Mouse (Mus musculus) lung, adult 18-20 months (tissue): ENCODE data around the gene Mtr.
A peak's percentile ranks its signal among the peaks of the same experiment; 100 is the strongest.

Experiments
- DNase-seq, 2 experiments: peaks; one replicate each; pipeline ENCODE4 v3.0.0; 2022; ENCODE audit warnings: mixed read lengths in 2 of 2

Gene Mtr

GRCm38 (mm10) chr13:12232141-12232540, 25.8 kb downstream of the Mtr start:
- DNase-seq: no peak

DNA sequence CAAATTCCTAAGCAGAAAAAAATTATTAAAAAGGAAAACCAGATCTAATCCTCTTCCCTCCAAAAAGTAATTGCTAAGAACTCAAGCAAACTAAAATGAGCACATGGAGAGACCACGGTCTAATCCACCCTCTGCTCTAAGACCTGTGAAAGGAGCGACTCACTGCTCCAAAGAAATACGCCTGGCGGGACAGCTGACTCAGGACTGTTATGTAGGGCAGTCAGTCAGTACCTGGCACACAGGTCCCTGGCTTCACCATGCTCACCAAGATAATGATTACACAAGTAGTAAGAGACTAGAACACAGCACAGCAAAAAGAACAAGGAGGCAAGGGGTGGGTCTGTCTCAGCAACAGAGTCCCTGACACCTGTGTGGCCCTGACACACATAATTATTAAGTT, 29.7 kb downstream of the Mtr start:
- no peak for DNase-seq

DNA sequence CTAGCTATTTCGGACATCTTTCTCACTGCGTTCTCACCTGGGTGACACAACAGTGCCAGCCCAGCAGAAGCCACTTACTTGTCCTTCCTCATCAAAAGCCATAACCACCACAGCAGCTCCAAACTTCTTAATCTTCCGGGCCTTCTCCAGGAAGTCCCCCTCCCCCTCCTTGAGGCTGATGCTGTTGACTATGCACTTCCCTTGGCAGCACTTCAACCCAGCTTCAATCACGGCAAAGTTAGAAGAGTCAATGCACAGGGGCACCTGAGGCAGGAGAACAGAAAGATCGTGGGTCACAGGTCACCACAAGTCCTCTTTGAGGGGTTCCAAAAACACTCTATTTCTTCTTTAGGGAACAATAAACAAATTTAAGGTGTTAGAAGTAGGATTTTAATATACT, 30.3 kb downstream of the Mtr start:
- DNase-seq: peak in 1 of 2 experiments; percentile 4

- DNase-seq: no peak
Observed at GRCm38 (mm10) chr13:12218603-12219002, 39.3 kb downstream of the Mtr start.

DNA sequence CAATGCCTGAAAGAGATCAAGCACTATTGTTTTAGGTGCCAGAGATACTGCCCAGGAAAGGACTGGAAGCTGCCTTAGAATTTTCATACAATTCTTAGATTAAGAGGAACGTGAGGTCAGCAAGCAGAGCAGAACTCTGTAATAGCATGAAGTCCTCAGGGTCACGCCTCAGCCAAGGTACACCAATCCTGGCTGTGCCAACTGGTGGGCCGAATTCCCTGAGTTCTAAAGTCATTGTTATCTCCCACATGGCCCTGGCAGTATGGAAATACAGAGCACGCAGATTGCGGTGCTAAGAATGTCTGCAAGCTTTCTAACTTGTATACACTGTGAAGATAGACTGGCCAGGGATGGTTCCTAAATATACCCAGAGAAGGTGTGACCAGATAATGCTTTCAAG, 43.0 kb downstream of the Mtr start:
- DNase-seq: no peak

DNA sequence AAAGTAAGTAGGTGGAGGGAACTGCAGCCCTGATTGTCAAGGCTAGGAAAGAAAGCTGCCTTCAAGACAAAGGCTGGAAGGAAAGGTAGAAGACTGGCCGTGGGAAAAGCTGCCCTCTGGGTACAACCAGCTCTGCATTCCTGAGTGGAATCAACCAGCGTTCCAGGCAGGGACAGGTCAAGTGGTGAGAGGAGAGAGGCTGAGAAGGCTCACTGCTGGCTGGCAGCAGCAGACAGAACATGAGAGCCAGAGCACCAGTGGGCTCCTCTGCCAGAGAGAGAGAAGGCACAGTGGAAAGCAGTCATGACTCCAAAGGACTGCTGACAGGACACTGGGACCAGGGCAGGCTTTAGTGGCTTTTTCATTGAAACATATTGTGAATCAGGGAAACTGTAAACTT, 46.9 kb downstream of the Mtr start:
- no peak for DNase-seq

- DNase-seq: peak; percentile 27 to 45
Observed at GRCm38 (mm10) chr13:12210023-12210762, 47.7 kb downstream of the Mtr start.

GRCm38 (mm10) chr13:12200372-12200771, 57.5 kb downstream of the Mtr start:
- no peak for DNase-seq

DNA sequence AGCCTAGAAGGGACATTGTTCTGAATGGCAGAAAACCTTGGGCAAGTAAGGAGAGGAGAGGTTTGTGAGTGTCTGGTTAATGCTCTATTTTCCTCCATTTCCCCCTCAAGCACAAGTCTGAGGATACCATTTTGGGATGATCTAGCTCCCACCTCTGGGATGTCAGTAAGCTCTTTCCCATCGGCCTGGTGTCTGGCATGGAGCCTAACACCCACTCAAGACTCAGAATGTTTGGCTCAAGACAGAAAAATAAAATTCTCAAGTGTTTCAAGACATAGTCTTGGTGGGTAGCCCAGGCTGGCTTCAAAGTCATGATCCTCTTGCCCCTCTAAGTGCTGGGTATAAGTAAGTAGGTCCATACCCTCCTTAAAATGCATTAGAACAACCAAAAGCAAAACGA, 59.4 kb downstream of the Mtr start:
- DNase-seq: no peak

DNA sequence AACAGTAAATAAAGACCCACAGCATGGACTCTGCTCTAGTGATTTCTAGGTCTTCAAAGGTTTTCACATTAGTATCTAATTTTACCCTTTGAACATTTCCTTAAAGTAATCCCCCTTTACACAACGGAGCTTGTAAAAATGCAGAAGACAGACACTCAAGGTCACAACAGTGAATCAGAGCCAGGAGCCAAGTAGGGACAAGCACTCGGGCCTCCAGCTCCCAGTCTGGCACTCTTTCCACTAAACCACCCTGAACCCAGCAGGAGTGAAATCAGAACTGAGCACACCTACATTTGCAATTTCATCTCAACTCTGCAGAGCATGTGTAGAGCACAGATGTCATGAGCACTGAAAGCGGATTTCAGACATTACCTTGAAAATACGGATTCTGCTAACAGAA, 61.1 kb downstream of the Mtr start:
- no peak for DNase-seq

- no peak for DNase-seq
Observed at GRCm38 (mm10) chr13:12196012-12196411, 61.9 kb downstream of the Mtr start.

DNA sequence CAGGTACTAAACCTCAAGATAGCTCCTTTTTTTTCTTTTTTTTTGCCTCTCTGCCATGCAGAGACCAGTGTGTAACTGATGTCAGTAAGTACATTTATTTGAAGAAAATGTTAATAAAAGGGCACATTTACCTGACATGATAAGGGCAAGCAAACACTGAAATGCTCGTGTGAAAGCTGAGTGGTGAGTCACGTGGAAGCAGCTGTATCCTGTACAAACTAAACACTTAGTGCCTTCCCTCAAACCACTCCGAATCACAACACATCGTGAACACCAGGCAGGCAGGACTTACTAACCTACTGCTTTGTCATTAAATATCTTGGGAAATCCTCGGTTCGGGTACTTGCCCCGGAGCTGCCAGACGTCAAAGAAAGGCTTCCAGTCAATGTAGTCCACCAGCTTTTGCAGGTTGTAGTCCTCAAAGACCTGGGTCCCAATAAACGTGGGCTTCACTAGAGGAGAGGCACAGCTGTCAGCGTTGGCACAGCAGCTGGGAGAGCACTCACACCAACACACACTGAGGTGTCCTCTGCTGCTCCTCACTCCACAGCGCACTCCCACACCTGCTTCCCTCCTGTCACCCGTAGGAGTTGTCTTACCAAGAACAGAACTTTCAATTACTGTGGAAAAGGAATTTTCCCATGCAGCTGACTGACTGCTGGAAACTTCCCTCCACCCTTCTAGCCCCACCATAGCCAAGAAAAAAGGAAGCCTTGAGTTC, 62.8 kb downstream of the Mtr start:
- no peak for DNase-seq

DNA sequence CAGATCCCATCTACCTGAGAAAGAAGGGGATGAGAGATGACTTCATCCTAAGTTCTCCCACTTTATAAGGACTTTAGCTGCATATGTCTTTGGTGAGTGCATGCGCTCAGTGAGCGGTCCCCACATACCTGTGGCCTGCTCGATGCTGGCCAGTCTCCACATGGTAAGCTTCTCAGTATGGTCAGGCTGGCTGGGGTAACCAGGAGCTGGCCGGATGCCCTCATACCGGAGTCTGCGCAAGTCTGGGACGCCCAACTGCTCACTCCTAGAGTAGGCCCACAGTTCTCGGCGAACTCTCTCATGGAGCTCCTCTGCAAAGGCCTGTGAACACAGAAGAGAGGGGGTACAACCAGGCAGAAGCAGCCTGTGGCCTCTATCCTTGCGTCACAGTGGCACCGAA, 68.7 kb downstream of the Mtr start:
- DNase-seq: no peak

GRCm38 (mm10) chr13:12188804-12189203, 69.1 kb downstream of the Mtr start:
- no peak for DNase-seq

DNA sequence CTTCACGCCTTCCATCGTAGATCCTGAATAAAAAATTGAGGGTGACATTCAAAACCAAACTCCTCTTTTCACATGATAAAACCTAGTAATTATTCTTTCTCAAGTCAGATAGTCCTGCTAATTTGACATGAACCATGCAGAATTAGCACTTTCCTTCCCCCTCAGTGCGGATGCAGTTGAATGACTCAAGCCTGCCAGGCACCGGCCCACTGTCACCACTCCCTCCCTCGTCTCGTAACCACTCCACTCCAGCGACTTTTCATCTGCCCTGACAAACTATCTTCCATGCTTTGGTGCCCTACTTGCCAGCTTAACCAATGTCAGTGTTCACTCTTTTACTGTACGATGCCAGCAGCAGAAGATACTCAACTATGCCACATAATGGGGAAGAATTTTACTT, 78.4 kb downstream of the Mtr start:
- DNase-seq: no peak

DNA sequence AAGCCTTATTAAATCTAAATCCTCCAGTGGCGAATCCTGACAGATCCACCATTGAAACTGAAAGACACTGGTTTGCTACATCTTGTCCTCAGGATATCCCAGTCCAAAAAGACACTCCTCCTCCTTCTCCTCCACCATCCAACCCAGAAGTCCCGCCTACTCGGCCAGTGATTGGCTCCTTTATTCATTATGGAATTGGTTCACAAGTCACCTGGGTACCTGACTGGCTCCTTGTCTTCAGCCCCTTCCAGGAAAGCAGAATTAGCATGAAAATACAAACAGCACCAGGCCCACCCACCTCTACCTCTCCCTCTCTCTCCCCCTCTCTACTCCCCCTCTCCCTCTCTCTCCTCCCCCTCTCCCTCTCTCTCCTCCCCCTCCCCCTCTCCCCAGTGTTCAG, 81.2 kb downstream of the Mtr start:
- DNase-seq: no peak

DNA sequence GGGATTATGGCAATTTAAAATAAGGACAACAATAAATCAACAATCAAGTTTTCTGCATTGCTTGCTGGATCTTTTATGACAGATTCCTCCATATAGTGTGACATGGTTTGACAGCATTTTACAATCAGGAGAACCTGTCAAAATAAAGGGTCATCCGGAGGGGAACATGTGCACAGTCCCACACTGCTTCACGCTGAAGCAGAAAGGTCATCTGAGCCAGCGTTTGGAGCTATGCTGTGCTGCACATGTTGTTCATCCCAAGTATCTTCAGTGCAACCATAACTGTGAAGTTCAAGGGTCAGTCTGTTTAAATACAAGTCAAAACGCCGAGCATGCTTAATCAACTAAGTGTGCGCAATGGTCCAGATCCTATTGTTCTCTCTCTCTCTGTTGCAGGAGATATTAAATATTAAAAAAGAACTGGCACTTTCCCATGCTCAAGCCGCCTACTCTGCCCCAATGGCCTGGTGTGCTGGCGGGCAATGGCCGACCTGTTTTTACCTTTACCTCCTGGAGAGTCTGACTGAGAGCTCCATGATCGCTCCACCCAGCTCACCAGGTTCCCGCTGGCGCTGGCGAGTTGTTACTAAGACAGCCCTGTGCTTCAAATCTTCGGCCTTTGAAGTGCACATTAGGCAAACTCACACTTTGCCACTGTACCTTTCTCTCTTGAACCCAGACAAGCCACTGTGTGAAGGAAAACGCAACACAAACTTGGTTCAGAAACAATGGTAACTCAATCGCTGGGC, 81.8 kb downstream of the Mtr start:
- DNase-seq: no peak

- no peak for DNase-seq
Observed at GRCm38 (mm10) chr13:12167276-12167675, 90.6 kb downstream of the Mtr start.

DNA sequence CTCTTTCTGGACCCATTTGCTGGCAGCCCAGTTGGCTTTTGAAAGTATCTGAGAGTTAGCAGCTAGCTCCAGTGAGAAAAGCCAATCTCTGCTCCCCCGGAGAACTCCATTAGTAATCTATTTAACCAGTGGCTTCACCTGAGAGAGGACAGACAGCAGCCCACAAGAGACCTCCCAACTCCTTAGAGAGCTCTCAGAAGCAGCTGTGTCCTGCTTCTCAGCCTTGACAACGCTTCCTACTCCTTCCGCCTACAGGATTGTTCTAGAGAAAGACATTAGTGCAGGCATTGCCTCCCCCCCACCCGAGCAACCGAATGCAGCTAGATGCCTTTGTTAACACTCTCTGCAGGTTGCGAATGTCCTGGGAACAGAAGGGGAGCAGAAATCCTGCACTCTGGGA, 91.5 kb downstream of the Mtr start:
- DNase-seq: no peak

DNA sequence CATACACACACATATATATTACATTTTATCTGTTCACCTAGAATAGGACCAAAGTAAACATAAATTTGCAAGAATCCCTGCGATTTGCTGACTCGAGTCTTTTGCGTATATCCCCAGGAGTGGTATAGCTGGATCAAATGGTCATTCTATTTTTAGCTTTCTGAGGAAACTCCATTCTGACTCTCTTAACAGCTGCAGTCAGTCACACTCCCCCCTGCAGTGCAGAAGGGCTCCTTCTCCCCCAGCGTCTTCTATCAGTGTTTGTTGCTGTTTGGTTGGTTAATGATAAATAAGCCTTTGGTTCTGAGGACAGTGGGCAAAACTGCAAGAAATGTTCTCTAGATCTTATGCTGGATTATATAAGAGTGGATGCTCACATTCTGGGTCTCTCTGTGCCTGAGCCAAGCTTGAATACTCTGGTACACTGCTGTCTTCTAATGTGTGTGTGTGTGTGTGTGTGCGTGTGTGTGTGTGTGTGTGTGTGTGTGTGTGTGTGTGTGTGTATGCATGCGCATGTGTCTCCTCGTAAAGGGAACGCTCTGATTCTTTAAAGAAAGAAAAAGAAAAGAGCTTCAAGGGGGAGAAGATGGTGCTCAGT, 92.4 kb downstream of the Mtr start:
- no peak for DNase-seq

- no peak for DNase-seq
Observed at GRCm38 (mm10) chr13:12162457-12162856, 95.5 kb downstream of the Mtr start.

DNA sequence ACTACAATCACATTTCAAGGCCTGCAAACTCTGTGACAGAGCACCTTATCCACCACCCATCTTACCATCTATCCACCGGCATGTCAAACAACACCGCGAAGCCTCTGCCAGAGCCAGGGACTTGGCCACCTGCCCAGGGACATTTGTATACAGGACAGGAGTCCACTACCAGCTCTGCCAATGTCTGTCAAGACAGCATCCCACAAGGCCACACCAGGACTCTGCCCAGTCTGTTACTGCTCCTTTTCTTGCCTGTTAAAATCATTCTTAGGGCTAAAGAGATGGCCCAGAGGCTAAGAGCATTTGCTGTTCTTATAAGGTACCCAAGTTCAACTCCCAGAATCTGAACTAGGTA, 97.8 kb downstream of the Mtr start:
- DNase-seq: no peak

GRCm38 (mm10) chr13:12159288-12160120, 98.4 kb downstream of the Mtr start:
- no peak for DNase-seq
